Mouse (Mus musculus) lung, adult 2 months (tissue): ENCODE results near the gene Dusp2. TPM values are rescaled to one million over a fixed set of nuclear protein-coding genes. Genes with fewer than 3 reads are reported as not detected.

Source experiments
- DNase-seq: peaks from one replicate; pipeline ENCODE4 v3.0.0; 2022
- H3K4me1 ChIP-seq: fragments of 200-500 bp; 2 replicates; pipeline ENCODE4 v1.6.1; 2011; ENCODE audit warnings: low read length; ENCODE audit not compliant: control insufficient read depth, insufficient read depth
- H3K4me3 ChIP-seq: fragments of 200-500 bp; replicated peaks from 2 replicates; pipeline ENCODE3; 2011; ENCODE audit warnings: low read depth, mild to moderate bottlenecking, control low read depth, low read length; ENCODE audit errors: extremely low read depth
- CTCF ChIP-seq: fragments of 200-500 bp; IDR thresholded peaks from 2 replicates; pipeline ENCODE4 v1.5.1; 2011; ENCODE audit warnings: mild to moderate bottlenecking, low read length, control low read depth; ENCODE audit not compliant: insufficient read depth
- POLR2A ChIP-seq: fragments of 200-500 bp; IDR thresholded peaks from 2 replicates; pipeline ENCODE4 v1.6.1; 2011; ENCODE audit warnings: low read depth, mild to moderate bottlenecking, control low read depth, low read length, borderline replicate concordance; ENCODE audit errors: extremely low read depth
- WGBS: fragments of 180-500 bp; shearing (Covaris S2); methylation state at CpG from one replicate; pipeline ENCODE4 v1.1.7; 2018; 5-methylcytosine and 5-hydroxymethylcytosine counted together
- polyA plus RNA-seq: library from polyadenylated mRNA; depleted of rRNA; stranded (reverse); fragments of >200 nt; gene quantifications from 2 replicates; pipeline ENCODE4 v1.2.3, GENCODE M21; 2012

Dusp2 gene
- polyA plus RNA-seq, 1 experiment: 5.2 TPM

GRCm38 (mm10) chr2:127318136-127318535, 17.8 kb upstream of the Dusp2 start:
- 58% methylated on average over 4 of the region's 4 CpGs for WGBS
- DNase-seq: no peak
- TF ChIP-seq CTCF: no peak
- TF ChIP-seq POLR2A: no peak
- H3K4me1 ChIP-seq: no peaks in the 10 kb centered on the region
- no peak overlapping the region for H3K4me3 ChIP-seq

DNA sequence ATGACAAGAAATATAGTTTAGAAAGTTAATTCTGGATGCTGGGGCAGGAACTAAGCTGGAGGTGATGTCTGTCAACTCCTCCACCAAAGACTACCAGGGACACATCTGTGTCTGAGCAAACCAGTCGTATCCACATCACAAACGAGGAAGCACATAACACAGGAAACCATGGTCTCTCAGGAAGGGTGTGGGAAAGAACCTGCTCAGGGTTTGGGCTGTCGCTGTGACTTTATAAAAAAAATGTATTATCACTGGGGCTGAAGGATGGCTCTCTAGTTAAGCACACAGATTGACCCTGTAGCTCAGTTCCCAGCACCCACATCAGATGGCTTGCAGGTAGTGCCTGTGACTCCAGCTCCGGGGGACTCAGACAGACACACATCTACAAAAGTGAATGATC, 16.9 kb upstream of the Dusp2 start:
- WGBS: 35% methylated on average over 4 of the region's 4 CpGs
- no peak for TF ChIP-seq CTCF
- Histone ChIP-seq H3K4me1 (no peaks in the 10 kb centered on the region), H3K4me3 (no peak overlapping the region)
- no peak for DNase-seq

DNA sequence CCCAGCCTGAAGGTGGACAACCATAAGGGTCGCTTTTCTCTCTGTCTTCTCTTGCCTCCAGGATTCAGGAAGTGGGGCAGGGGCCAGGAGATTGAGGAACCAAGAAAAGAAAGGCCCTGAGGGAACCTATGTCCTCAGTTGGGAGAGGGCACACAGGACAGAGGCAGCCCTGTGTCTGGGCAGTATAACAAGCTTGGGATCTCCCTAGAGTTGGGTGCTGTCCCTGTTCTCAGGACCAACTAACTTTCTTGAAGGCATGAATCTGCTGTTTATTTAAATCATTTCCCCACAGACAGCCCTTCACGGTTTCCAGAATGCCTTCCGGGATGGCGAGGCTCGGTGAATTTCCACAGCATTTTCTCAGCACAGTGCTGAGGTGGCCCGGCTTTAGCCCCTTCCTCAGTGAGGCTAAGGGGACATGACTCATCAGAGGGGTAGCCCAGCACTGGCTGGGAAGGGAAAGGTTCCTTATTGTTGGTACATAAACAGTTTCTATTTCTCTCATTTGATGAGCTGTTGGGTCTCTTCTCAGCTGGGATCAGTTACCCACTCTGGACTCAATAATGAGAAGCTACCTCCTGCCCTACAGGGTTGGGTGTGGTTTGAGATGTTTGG, 13.2 kb upstream of the Dusp2 start:
- no peak for DNase-seq
- WGBS: 53% methylated on average over 6 of the region's 6 CpGs
- no peak for TF ChIP-seq CTCF
- no peak for TF ChIP-seq POLR2A
- Histone ChIP-seq H3K4me3 (no peak overlapping the region), H3K4me1 (no peaks in the 10 kb centered on the region)

GRCm38 (mm10) chr2:127323667-127324066, 12.3 kb upstream of the Dusp2 start:
- TF ChIP-seq POLR2A: no peak
- TF ChIP-seq CTCF: no peak
- DNase-seq: no peak
- Histone ChIP-seq H3K4me3 (no peak overlapping the region), H3K4me1 (no peaks in the 10 kb centered on the region)
- 83% methylated on average over 1 of the region's 1 CpGs for WGBS

DNA sequence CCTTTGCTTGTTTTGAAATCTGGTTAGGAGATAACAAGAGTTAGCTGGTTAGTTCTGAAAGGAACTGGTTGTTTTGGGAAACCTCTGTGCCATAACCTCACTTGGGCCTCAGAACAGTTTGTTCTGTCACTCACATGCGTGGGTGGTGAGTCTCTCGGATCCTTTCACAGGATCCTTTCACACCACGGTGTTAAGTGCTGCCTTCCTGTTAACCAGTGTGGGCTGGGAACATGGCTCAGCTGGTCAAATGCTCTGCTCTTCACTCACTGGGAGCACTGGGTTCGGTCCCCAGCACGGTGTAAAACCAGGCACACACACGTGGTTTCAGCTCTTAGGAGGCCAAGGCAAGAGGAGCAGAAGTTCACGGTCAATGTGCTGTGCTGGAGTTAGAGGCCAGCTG, 11.5 kb upstream of the Dusp2 start:
- no peak for DNase-seq
- Histone ChIP-seq H3K4me1 (no peaks in the 10 kb centered on the region), H3K4me3 (no peak overlapping the region)
- 51% methylated on average over 7 of the region's 7 CpGs for WGBS
- TF ChIP-seq CTCF (no peak), POLR2A (no peak)

GRCm38 (mm10) chr2:127328090-127328851, 7.7 kb upstream of the Dusp2 start:
- no peak for DNase-seq
- no peak for TF ChIP-seq CTCF
- no peak for TF ChIP-seq POLR2A
- H3K4me3 ChIP-seq: no peak overlapping the region
- WGBS: 56% methylated on average over 12 of the region's 12 CpGs
- H3K4me1 ChIP-seq: no peaks in the 10 kb centered on the region

DNA sequence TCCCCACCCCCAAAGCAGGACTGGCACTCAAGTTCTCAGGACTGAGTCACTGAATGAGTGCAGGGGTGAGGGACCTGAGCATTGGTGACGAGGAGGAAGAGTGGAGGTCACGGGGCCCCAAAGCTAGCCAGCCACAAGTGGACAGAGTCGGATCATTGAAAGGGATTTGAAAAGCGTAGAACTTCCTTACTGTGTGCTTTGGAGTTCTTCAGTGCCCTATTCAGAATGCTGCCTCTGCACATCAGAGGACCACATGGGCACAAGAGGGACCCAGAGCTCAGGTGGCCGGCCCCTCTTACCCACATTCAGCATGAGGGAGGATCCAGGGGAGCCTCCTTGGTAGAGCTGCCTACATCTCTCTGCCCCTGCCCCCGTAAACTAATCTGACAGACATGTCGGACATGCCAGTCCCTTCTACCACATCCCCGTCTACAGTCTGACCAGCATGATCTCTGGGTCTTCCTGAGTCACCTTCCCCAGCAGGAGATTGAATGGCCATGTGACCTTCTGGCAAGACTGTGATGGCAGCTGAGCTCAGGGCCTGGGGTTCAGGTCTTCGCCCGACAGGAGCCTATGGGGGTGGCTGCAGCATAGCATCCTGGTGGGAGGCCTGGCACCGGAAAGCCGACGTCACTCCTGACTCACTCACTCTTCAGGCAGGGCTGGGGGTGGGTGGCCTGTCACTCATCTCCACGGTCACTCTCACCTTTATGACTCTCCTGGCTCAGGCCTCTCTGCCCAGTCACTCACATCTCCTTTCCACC, 3.0 kb upstream of the Dusp2 start:
- H3K4me1 ChIP-seq: no peaks in the 10 kb centered on the region
- WGBS: 79% methylated on average over 14 of the region's 14 CpGs
- no peak overlapping the region for H3K4me3 ChIP-seq
- TF ChIP-seq POLR2A: no peak
- TF ChIP-seq CTCF: no peak
- no peak for DNase-seq

DNA sequence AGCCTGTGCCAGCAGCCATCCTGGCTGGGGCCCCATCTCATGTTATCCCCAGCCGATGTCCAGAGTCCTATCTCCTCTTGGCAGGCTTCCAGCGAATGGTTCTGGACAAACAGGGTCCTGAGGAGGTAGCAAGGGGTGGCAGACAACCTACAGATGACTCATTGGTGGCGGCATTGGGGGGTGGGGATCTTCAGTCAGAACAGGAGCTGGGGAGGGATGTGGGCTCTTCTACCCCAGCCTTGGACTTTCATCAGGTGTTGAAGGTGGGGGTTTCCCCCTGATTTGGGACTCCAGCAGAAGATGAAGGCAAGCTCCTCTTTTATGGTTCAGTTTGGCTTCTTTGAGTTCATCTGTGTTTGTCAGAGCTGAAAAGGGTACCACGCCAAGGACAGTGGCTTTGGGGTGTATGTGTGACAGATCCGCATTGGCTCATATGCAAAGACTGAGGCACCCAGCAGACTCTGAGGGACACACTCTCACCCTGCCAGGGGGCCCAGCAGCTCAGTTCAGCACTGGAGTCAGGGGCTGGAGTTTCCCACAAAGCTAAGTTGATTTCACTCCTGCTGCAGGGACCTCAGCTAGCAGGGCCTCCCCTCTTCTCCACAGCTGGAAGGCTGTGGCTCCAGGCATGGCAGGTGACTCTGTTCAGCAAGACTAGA, 1.9 kb upstream of the Dusp2 start:
- Histone ChIP-seq H3K4me1 (no peaks in the 10 kb centered on the region), H3K4me3 (no peak overlapping the region)
- TF ChIP-seq POLR2A: no peak
- TF ChIP-seq CTCF: no peak
- DNase-seq: no peak
- WGBS: 57% methylated on average over 5 of the region's 5 CpGs

- DNase-seq: no peak
- 46% methylated on average over 11 of the region's 11 CpGs for WGBS
- no peak for TF ChIP-seq CTCF
- no peak for TF ChIP-seq POLR2A
- Histone ChIP-seq H3K4me3 (no peak overlapping the region), H3K4me1 (no peaks in the 10 kb centered on the region)
Measured at GRCm38 (mm10) chr2:127335078-127335541, 849 bp upstream of the Dusp2 start.
